Mouse (Mus musculus) midbrain, embryonic 14.5 days (tissue): ENCODE data around the gene Slc35f4. TPM values are rescaled to one million over a fixed set of nuclear protein-coding genes. Genes with fewer than 3 reads are reported as not detected.

ENCODE experiments used
- ATAC-seq: fragments of 200-750 bp; cut with Nextera tagmentation; 2 replicates; pipeline ENCODE4 v1.8.0; 2017; ENCODE audit warnings: moderate number of reproducible peaks, moderate library complexity; ENCODE audit not compliant: low FRiP score, low TSS enrichment
- DNase-seq: peaks from one replicate; pipeline ENCODE4 v3.0.0-alpha.2; 2015
- H3K27ac ChIP-seq: fragments of 300-500 bp; sonication (generic); replicated peaks from 2 replicates; pipeline ENCODE4 v1.5.1; 2014; ENCODE audit warnings: mild to moderate bottlenecking, low read depth, low read length, moderate library complexity
- H3K27me3 ChIP-seq: fragments of 300-500 bp; sonication (generic); 2 replicates; pipeline ENCODE4 v1.6.1; 2014; ENCODE audit warnings: low read length, control low read depth, mixed read lengths; ENCODE audit not compliant: control insufficient read depth, insufficient read depth
- H3K36me3 ChIP-seq: fragments of 300-500 bp; sonication (generic); 2 replicates; pipeline ENCODE4 v1.6.1; 2014; ENCODE audit warnings: low read length, control low read depth; ENCODE audit not compliant: control insufficient read depth, insufficient read depth
- H3K4me1 ChIP-seq: fragments of 300-500 bp; sonication (generic); 2 replicates; pipeline ENCODE4 v1.6.1; 2014; ENCODE audit warnings: mild to moderate bottlenecking, antibody characterized with exemption, low read length, control low read depth; ENCODE audit not compliant: control insufficient read depth, insufficient read depth
- H3K4me2 ChIP-seq: fragments of 300-500 bp; sonication (generic); 2 replicates; pipeline ENCODE4 v1.6.1; 2014; ENCODE audit warnings: mild to moderate bottlenecking, low read length, moderate library complexity
- H3K4me3 ChIP-seq: fragments of 300-500 bp; sonication (generic); replicated peaks from 2 replicates; pipeline ENCODE4 v1.5.1; 2014; ENCODE audit warnings: low read depth, low read length
- H3K9ac ChIP-seq: fragments of 300-500 bp; sonication (generic); replicated peaks from 2 replicates; pipeline ENCODE4 v1.6.1; 2014; ENCODE audit warnings: mild to moderate bottlenecking, low read length, moderate library complexity
- H3K9me3 ChIP-seq: fragments of 300-500 bp; sonication (generic); 2 replicates; pipeline ENCODE4 v1.6.1; 2016; ENCODE audit warnings: low read length, control low read depth, mixed read lengths; ENCODE audit not compliant: control insufficient read depth
- WGBS: fragments of 180-500 bp; shearing (Covaris S2); extraction: QIAGEN DNeasy Blood & Tissue Kit; methylation state at CpG from one replicate; pipeline ENCODE4 v1.1.7; 2014; 5-methylcytosine and 5-hydroxymethylcytosine counted together
- polyA plus RNA-seq: library from polyadenylated mRNA; unstranded; fragments of >200 nt; fragmentation: Nextera tagmentation; extraction: Ambion mirVana; gene quantifications from 2 replicates; pipeline ENCODE4 v1.2.1, GENCODE M21; 2014

The Slc35f4 gene
- polyA plus RNA-seq, 1 experiment from 2014 or later: 13.1 TPM

GRCm38 (mm10) chr14:49305534-49306409, 220.1 kb downstream of the Slc35f4 start:
- Histone ChIP-seq H3K9ac (no peak overlapping the region), H3K27me3 (no peaks in the 10 kb centered on the region), H3K9me3 (no peaks in the 10 kb centered on the region), H3K4me2 (no peak overlapping the region), H3K27ac (no peak overlapping the region), H3K4me3 (no peak overlapping the region), H3K4me1 (no peaks in the 10 kb centered on the region), H3K36me3 (no peaks in the 10 kb centered on the region)
- 81% methylated on average over 9 of the region's 9 CpGs for WGBS
- no peak for ATAC-seq
- DNase-seq: peak; percentile 51

DNA sequence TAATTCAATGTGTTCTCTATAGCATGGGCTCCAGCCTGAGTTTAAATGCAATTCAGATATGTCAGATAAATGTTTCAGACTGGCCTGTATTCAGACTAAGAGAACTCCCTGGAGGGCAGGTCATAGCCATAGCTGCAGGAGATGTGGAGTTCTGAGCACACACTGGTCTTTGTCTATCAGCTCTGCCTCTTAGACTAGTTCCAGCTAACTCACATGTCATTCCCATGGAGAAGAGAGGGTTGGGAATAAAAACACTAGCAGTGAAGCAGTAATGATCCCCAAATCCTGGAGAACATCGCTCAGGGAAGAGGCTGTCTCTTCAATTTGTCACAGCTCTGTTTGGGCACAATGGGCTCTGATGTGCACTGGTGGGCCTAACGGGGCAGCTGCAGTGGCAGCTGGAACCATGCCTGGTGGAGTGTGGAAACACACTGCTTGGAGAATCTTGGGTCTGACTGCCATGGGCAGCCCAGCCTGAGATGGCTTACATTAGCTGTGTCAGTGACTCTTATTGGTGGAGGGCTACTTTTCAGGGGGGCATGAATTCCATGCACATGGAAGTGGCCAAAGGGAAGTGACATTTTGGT, 223.5 kb downstream of the Slc35f4 start:
- Histone ChIP-seq H3K9ac (no peak overlapping the region), H3K27ac (no peak overlapping the region), H3K36me3 (no peaks in the 10 kb centered on the region), H3K27me3 (no peaks in the 10 kb centered on the region), H3K4me1 (no peaks in the 10 kb centered on the region), H3K4me3 (no peak overlapping the region), H3K9me3 (no peaks in the 10 kb centered on the region), H3K4me2 (no peak overlapping the region)
- peak; percentile 63; the same call in 1 of the 2 replicates for ATAC-seq
- DNase-seq: peak; percentile 52
- whole genome bisulfite sequencing: 13% methylated on average over 2 of the region's 2 CpGs

DNA sequence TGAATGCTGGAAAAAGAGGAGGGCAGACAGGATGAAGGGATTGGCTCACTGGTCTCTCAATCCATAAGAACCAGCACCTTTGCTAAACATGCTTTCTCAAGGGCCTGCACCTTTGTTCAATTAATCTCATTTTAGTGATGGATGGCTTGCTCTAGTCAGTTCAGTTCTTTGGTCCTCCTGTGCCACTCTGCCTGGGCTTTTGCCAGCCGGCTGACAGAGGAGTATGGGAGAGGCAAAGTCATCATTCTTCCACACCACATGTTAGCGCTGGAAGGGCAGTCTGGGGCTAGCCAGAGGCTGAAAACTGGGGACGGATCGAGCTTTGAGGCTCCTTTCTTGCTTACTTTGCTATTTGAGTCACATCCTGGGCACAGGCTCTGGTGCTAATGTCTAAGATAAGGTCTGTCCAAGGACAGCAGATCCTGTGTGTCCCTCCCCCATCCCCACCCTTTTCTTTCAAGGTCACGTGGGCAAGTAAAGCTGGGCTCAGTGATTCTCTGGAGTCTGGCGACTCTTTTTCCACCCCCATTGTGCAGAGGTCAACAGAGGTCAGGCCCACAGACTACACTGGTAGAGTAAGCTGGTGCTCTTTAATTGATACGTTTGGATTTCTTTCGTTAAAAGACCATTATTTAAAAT, 224.7 kb downstream of the Slc35f4 start:
- DNase-seq (no peak), ATAC-seq (no peak)
- H3K4me1 ChIP-seq: no peaks in the 10 kb centered on the region
- H3K9me3 ChIP-seq: no peaks in the 10 kb centered on the region
- no peak overlapping the region for H3K4me2 ChIP-seq
- no peaks in the 10 kb centered on the region for H3K27me3 ChIP-seq
- no peak overlapping the region for H3K9ac ChIP-seq
- H3K27ac ChIP-seq: no peak overlapping the region
- WGBS: 22% methylated on average over 8 of the region's 8 CpGs
- no peak overlapping the region for H3K4me3 ChIP-seq
- H3K36me3 ChIP-seq: no peaks in the 10 kb centered on the region

DNA sequence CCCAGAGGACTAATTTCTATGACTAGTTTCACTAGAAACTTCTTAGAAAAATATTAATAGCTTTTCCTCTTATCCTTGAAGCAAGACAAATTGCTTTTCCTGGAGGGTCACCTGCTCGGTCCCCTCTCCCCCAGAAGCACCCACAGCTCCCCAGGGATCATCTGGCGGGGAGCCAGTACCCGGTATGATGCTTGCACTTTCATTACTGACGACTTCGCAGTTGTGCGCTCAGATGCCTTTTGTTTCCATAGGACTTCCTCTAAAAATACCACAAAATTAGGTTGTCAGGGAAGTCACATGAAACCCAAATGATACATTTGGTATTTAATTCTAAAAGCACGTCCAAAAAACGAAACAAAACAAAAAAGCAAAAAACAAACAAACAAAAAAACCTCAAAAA, 225.5 kb downstream of the Slc35f4 start:
- Histone ChIP-seq H3K27me3 (no peaks in the 10 kb centered on the region), H3K4me2 (no peak overlapping the region), H3K4me1 (no peaks in the 10 kb centered on the region), H3K9me3 (no peaks in the 10 kb centered on the region), H3K27ac (no peak overlapping the region), H3K9ac (no peak overlapping the region), H3K4me3 (no peak overlapping the region), H3K36me3 (no peaks in the 10 kb centered on the region)
- no peak for DNase-seq
- WGBS: 59% methylated on average over 8 of the region's 8 CpGs
- no peak for ATAC-seq

DNA sequence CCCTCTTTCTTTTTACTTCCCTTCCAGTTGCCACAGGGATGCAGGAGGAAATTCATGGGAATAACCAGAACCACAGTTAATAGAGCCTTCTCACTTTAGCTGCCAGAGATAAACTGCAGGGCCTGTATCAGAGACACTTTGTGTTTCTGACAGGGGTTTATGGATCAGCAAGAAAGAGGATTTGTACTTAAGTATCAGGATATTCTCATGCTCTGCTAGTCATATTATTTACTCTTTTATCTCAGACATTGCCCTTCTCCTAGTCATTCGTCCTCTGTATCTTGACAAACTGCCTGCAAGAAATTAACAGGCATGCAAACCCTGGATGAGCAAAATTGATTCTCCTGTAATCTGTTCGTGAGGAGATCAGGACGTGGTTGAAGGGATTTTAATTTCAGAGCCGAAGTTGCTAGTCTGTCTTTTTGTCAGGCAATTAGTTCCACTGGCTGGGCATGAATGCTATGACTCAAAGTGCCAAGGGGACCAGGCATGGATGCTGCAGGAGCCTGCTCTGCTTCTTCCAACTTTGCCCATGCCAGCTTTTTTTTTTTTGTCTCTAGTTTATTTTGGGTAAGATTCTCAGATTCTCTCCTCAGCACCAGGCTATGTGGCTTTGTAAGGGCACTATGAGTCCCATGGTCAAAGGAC, 231.9 kb downstream of the Slc35f4 start:
- DNase-seq: peak; percentile 69
- H3K9me3 ChIP-seq: no peaks in the 10 kb centered on the region
- 5% methylated on average over 4 of the region's 4 CpGs for WGBS

DNA sequence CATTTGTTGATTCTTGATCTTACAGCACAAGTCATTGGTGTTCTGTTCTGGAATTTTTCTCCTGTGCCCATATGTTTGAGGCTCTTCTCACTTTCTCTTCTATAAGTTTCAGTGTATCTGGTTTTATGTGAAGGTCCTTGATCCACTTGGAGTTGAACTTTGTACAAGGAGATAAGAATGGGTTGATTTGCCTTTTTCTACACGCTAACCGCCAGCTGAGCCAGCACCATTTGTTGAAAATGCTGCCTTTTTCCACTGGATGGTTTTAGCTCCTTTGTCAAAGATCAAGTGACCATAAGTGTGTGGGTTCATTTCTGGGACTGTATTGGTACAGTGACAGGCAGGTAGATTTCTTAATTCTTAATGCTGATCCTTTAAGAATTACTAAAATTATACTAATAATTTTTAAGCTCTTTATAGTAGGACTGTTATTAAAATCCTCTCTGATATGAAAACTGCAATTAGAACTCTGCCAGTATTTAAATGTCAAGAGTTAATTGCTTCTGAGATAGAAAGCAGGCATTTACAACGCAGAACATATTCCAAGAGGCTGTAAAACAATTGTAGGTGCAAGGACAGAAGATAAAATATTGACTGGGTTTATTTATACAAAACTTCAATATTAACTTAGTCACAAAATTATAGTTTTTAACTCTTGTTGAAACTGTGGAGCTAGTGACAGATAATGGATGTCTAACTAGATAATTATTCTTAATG, 235.7 kb downstream of the Slc35f4 start:
- no peaks in the 10 kb centered on the region for H3K36me3 ChIP-seq
- H3K9me3 ChIP-seq: no peaks in the 10 kb centered on the region
- DNase-seq: no peak
- no peak for ATAC-seq
- no peak overlapping the region for H3K9ac ChIP-seq
- H3K4me1 ChIP-seq: 0 out of 2 replicates have a peak, but pooled peaks cover 10% of the 10 kb centered on the region
- no peak overlapping the region for H3K4me2 ChIP-seq
- WGBS: 87% methylated on average over 3 of the region's 3 CpGs
- H3K4me3 ChIP-seq: no peak overlapping the region
- H3K27me3 ChIP-seq: no peaks in the 10 kb centered on the region
- no peak overlapping the region for H3K27ac ChIP-seq

More for the DNA sequence above, 231.9 kb downstream of the Slc35f4 start:
- Histone ChIP-seq H3K27ac (peak overlapping the region; percentile 39; the same call in 1 of the 2 replicates), H3K4me3 (no peak overlapping the region), H3K4me1 (0 out of 2 replicates have a peak, but pooled peaks cover 10% of the 10 kb centered on the region), H3K36me3 (no peaks in the 10 kb centered on the region), H3K9ac (no peak overlapping the region), H3K27me3 (no peaks in the 10 kb centered on the region), H3K4me2 (no peak overlapping the region)
- peak; percentile 55 for ATAC-seq

DNA sequence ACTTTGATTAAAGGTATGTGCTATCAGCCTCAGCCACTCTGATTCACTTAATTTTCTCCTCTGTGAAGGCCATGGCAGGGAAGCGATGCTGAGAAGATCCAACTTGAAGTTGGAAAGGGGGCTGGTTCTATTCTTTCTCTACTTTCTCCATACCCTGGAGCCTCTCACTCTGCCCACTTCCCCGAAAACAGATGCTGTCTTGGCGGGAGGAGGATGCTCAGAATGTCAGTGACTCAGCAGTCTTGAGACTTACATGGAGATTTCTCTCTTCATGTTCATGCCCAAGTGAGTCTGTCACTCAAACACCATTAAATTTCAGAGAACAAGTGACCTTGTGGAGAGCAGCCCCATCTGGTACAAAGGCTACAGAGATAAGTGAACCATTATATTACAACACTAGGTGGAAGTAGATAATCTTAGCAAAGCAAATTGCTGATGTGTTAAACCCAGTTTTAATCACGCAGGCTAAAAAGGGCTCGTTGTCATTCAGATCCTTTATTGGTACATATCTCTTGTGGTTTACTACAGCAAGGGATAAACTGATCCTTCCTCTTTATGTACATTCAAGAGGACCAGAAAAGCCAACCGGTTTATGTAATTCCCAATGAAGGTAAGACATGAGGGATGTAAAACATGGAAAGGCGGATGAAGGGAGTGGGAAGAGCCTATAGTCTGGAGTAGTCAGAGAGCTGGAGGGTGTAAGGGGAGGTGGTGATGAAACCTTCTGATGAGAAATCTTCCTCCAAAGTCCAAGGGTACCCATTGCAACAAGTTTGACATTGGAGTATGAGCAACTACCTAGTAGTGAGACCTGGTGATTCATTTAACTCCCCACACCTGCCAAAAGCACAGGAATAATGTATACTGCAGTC, 241.8 kb downstream of the Slc35f4 start:
- H3K4me2 ChIP-seq: no peak overlapping the region
- no peaks in the 10 kb centered on the region for H3K9me3 ChIP-seq
- H3K36me3 ChIP-seq: no peaks in the 10 kb centered on the region
- H3K4me1 ChIP-seq: no peaks in the 10 kb centered on the region
- no peak overlapping the region for H3K9ac ChIP-seq
- no peaks in the 10 kb centered on the region for H3K27me3 ChIP-seq
- DNase-seq: no peak
- no peak overlapping the region for H3K4me3 ChIP-seq
- 78% methylated on average over 7 of the region's 7 CpGs for WGBS
- H3K27ac ChIP-seq: no peak overlapping the region
- no peak for ATAC-seq
